Mouse (Mus musculus): Measurements from ENCODE around the gene Rasa1.

The Rasa1 gene

DNA sequence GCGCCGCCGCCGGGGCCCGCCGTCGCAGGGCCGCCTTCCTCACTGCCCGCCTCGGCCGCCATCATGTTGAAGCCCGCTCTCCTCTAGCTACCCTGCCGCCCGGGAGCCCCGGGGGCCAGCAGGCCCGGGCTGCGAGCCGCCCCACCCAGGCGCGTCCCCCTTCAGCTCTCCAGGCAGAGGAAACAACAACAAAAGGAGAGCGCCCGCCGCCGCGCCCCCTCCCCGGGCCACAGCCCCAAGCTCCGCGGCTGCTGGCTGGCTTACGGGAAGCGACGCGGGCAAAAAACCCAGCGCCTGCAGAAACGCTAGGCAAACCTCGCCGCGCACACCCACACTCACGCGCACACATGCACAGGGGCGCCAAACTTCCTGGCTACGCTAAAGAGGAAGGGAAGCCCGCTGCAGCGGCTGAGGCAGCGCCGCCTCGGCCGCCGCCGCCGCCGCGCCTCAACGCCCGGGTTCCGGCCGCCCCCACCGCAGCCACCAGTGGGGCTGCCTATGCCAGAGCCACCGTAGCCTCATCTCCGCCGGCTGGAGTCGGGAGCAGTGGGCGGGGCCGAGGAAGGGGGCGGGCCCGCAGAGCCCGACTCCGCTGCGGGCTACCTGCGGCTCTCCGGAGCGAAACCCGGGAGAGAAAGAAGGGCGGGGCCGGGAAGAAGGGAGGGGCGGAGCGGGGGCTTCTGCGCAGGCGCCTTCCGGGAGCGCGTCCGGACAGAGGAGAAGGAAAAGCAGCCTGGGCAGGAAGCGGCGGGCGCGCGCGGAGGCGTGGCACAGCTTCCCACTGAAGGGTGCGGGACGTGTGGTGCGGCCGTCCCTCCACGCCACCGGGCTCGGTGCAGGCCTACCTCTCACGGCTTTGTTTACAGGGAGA lies at the start of gene Rasa1:
Gene Rasa1 (minus strand): TSS at position 288 of the 871 bp plus-strand sequence.
- no peak for DNase-seq (ENCODE audit: extremely low spot score, low read depth, low spot score)

DNA sequence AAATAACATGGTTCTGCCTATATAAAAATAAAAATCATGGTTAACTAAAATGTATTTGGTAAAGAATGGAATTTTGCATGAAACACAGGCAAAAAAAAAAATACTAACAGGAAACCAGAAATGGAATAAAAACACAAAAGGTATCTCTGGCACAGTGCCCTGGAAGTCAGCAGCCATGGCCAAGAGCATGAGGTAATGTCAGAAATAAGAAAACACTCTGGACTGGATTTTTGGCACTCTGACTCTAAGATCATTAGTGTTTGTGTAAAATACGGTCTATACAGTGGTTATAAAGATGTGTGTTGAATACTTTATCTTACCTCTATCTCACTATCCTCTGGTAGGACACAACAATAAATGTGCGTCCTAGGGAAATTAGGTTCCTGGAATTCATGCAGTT lies 22.6 kb upstream of the Rasa1 start:
- no peak for DNase-seq (ENCODE audit: extremely low spot score, low read depth, low spot score)

DNA sequence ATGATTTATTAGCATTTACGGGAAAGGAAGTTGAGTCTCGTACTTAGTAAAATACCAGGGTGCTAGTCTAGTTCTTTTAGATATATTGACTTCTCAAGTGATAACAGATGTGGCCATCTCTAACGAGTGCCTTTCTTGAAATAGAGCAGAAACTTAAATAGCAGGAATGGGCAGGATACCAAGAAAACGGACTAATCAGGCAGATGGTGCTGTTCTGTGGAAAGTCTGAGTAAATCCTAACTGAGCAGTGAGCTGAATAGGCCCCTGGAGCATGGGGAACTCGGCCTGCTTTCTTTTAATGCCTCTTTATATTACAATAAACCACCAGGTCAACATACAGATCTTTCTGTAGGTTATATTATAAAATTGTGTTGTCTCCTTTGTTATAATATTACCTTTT lies 22.0 kb upstream of the Rasa1 start:
- peak; percentile 26 for DNase-seq (ENCODE audit: extremely low spot score, low read depth, low spot score)

DNA sequence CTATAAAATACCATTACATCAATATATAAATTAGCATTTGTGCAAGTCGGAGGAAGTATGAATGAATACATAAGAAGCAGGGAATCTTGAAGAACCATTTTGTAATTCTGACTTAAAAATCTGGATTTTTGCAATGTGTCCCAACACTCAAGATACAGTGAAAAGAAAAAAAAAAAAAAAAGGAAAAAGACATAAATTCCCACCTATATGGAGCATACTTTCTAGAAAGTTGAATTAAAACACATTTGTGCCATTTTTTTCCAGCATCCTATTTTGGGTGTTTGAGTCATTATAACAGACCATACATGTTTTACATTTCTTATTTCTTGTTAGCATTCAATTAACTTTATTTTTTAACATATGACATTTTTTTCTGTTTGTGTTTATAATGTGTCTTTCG lies 21.6 kb upstream of the Rasa1 start:
- no peak for DNase-seq (ENCODE audit: extremely low spot score, low read depth, low spot score)

DNA sequence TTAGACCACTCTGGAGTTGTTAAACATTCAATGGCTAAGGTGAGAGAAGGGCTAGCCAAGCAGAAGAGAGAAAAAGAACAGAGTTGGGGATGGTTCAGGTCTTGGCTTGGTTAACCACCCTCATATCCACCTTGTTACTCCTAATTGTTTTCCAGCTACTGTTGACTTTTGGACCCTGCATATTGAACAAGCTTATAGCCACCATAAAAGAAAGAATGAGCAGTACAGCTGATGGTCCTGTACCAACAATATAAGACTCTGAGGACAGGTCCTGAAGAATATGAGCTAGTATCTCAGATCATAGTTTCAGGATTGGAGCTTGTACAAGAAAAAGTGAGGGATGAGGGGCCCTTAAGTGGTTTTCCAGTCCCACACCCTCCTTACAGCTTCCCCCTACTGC lies 17.1 kb upstream of the Rasa1 start:
- no peak for DNase-seq (ENCODE audit: extremely low spot score, low read depth, low spot score)

DNA sequence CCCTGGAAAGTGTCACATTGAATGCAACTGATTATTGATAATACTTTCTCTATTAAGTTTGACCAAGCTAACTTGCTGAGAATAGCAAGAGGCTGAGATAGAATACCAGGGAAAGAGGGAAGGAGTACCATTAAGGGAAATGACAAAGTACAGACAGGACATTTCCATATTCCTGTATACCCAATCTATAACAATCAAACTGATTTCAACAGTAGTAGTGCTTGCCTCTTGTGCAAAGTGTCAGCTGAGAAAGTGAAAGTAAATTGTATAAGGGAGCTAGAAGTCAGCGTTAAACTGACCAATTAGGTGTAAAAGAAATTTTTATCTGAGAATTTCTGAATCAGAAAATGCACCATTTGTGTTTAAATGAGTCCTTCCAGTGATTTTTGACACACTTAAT lies 1.7 kb upstream of the Rasa1 start:
- DNase-seq (ENCODE audit: extremely low spot score, low read depth, low spot score) = no peak

DNA sequence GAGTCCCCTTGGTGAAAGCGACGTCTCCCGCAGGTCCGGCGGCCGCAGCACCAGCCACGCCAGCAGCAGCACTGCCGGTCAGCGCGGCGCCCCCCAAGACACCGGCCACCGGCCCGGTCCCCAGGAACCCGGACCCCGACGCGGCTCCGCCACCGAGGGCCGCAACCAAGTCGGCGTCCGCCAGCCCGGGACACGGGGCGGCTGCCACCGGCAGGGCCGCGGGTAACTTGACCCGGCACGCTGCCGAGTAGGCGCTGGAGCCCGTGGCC lies 422 bp downstream of the Rasa1 start:
- no peak for DNase-seq (ENCODE audit: extremely low spot score, low read depth, low spot score)

DNA sequence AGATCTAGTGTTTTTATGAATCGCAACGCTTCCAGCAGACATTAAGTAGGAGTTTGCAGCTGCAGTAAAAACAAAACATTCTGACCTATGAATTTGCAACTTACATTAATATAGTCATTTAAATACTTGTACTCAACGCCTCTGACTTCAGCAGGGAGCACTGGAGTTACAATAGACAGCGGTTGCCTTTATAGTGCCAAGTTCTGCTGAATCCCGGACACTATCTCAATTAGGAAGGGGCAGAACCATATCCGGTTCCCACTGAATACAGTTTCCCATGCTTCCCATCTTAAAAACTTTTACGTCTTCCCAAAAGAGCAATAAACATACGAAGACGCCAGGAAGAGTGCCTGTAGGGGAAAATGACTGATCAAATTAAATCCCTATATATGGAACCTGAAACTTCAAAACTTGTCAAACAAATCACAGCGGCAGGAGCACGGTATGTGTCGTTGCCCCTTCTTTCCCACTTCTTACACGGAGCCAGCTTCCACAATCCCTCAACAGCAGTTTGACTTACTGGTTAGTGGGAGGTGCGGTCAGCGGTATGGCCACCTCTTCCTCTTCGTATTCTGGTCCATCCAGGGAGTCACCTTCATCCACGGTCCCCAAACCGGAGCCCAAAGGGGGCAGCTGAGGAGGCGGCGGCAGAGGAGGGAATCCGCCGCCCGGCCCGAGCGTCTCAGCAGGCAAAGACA lies 905 bp downstream of the Rasa1 start:
- no peak for DNase-seq (ENCODE audit: extremely low spot score, low read depth, low spot score)

DNA sequence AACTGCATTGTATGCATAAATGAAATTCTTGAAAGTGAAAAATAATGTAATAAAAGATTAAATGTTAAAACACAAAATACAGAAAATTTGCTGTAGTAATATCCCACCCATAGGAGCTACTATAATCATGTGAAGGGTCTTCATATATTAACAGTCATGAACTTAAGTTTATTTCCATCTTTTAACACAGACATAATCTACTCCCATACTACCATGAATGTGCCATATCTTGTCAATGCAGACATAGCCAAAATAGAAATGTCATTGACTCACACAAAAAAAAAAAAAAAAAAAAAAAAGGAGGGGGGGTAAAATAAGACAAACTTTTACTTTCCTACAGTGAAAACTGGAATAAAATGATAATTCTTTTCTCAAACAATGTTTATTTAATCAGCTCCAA lies 6.3 kb downstream of the Rasa1 start:
- no peak for DNase-seq (ENCODE audit: extremely low spot score, low read depth, low spot score)

DNA sequence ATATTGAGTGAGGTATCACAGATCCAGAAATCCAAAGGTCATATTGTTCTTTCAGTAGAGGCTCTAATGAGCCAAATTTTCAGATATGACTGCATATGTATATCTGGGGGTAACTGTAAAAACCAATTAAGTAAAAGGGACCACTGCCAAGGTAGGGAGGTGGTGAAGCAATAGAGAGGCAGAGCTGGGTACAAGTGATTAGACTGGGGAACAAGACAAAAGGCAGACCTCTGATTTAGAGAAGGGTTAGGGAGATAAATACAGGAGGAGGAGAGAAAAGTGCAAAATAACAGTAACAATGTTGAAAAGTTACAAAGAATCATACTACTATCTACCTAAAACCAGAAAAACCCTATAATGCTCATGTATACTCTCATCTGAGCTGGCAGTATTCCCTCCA lies 10.0 kb downstream of the Rasa1 start:
- DNase-seq (ENCODE audit: extremely low spot score, low read depth, low spot score) = no peak

DNA sequence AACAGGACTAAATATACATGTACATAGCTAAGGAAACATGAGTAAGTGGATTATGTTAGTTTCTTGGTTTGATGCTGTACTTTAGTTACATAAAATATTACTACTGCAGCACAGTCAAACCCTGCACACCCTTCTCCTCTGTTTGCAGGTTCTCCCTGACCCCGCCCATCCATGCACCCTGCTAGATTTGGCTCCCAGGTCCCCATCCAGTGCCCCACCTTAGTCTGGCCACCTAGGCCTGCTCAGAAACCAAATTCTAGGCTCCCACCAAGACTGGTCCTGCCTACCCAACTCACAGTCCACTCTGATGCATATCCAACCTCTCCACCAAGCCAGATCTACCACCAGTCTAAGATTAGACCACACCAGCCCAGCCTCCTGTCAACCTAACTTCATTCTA lies 14.4 kb downstream of the Rasa1 start:
- DNase-seq (ENCODE audit: extremely low spot score, low read depth, low spot score) = no peak

DNA sequence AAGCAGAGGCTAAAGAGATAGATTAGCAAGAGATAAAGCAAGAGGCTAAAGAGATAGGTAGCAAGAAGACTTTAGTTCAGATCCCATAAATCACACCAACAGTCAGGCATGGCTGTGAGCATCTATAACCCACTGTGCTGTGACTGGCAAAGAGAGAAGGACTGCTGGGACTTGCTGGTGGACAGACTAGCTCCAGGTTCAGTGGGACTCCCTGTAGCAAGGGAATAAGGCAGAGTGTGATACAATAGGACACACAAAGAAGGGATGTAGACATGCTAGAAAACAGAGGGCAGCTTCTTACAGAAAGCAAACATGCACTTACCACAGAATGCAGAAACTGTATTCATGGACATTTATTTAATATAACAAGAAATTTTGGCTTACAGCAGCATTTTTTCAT lies 15.1 kb downstream of the Rasa1 start:
- no peak for DNase-seq (ENCODE audit: extremely low spot score, low read depth, low spot score)

DNA sequence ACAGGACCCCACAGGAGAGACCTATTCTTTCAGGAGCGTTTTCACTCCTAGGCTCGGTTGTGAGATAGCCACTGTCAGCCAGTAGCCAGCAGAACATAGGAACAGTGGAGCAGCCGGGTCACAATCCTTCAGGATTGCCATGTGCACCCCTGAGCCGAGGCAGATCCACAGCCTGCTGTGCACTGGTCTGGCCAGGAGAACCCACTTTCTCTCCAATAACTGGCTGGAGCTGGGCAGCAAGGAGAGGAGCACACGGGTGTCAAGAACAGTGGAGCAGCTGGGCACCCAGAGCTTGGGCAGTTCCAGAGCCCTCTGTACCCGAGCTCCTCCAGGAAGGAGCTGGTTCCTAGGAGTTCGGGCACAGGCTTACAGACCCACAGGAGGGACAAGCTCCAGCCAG lies 50.2 kb downstream of the Rasa1 start:
- no peak for DNase-seq (ENCODE audit: extremely low spot score, low read depth, low spot score)

DNA sequence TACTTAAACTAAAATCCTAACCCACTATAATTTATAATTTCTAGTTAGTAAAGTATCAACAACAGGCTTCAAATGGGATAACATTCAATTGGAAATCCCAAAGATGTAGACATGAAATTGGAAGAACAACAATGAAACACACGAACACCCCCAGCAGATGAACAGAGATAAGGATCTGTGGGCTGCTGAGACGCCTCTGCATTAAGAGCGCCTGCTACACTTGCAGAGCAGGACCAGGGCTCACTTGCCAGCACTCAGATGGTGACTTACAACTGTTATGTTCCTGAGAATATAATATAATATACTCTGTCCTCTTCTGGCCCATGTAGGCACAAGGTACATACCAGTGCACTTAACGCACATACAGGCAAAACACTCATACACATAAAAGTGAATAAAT lies 70.3 kb downstream of the Rasa1 start:
- no peak for DNase-seq (ENCODE audit: extremely low spot score, low read depth, low spot score)

DNA sequence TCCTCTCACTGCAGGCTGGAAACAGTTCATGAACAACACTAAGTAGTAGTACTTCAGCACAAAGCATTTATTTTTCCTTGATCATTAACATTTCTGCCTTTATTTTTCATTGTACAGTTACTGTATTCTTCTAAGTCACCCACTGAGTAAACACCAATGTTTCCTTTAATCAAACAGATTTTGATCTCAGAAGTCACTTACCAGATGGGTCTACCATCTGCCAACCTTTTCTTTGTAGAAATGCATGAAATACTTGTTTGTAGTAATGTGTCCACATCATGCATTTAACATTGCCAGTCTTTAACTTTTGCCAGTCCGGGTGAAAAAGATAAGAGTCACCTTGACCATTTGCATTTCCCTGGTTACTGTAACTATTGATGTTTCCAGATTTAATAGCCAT lies 78.6 kb downstream of the Rasa1 start:
- DNase-seq (ENCODE audit: extremely low spot score, low read depth, low spot score) = no peak

DNA sequence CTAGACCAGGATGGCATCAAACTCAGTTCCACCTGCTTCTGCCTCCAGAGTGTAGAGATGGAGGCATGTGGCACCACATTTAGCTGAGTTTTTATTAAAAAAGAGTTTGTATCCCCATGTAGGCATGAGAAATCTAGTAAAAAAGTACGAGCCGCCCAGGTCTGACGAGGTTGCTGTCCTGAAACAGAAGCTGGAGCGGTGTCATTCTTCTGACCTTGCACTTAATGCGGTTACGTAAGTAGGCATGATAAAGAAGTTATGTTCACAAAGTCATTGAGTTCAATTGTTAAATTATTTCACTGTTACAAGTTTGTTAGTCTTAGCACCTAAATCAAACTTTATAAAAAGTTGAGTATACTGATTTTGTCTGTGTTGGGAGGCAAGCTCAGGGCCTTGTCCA lies 80.3 kb downstream of the Rasa1 start:
- no peak for DNase-seq (ENCODE audit: extremely low spot score, low read depth, low spot score)

DNA sequence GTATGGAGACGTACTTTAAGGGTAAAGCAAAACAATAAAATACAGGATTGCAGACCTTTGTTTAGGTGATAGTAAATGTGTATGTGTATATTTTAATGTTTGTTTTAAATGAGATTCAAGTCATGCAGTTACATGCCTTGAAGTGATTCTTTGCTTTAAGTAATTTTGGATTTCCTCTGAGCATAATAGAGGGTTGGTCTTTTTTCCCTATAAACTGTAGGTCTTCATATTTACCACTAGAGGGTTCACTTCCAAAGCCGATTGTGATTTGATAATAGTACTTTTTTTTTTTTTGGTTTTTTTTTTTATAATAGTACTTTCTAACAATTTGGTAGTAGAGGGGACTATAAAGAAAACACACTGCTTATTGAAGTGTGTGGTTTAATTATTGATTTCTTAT lies 81.4 kb downstream of the Rasa1 start:
- no peak for DNase-seq (ENCODE audit: extremely low spot score, low read depth, low spot score)

DNA sequence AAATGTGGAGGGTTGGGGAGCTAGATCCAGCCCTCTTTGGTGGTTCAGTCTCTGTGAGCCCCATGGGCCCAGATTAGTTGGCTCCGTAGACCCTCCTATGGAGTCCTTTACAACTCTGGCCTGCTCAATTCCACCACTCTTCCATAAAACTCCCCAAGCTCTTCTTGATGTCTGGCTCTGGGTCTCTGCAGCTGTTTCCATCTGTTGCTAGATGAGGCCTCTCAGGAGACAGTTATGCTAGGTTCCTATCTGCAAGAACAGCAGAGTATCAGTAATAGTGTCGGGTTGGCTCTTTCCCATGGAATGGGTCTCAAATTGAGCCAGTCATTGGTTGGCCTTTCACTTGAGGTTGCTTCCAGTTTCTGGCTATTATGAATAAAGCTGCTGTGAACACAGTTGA lies 97.7 kb downstream of the Rasa1 start:
- no peak for DNase-seq (ENCODE audit: extremely low spot score, low read depth, low spot score)

DNA sequence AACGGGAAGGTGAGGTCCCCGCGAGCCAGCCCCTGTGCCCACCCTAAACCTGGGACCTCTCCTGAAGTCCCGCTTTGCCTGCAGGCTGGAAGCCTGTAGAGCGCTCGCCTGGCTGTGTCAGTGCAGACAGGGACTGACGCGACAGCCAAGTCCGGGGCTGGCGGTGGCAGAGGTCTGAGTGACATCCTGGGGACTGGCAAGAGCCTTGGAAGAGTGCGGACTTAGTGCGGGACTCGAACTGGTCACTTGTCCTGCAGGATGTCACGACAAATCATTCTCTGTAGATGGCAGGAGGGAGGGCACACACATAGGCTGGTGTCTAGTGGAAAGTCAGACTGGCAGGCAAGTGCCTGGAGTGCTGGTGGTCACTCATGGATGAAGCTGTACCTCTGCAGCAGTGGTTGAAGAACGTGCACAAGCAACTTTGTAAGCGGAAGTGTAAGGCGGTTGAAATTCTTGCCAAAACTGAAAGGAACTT lies 99.2 kb downstream of the Rasa1 start:
- DNase-seq (ENCODE audit: extremely low spot score, low read depth, low spot score) = no peak

DNA sequence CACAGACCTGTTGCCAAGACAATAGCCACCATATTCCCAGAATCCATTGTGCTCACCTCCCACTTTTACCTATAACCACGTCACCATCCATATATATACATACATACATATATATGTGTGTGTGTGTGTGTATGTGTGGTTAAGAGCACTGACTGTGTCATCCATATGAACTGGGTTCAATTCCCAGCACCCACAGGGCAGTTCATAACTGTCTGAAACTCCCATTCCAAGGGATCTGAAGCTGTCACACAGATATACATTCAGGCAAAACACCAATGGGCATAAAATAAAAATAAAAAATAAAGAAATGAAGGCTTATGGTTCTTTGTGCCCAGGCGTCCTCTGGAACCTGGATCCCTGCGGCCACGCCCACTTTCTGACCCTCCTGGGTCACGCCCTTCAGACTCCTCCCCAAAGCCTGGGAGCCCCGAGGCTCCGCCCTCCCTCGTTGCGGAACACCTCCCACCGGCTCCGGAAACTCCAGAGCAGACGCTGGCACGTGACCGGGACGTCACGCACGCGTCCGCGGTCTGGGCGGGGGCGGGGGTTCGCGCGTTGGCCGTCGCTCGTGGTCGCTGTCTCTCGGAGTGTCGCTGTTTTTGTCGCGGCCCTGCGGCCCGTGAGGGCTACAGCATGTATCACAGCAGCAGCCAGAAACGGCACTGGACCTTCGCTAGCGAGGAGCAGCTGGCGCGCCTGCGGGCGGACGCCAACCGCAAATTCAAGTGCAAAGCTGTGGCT lies 99.9 kb downstream of the Rasa1 start, which contains the start of gene Ccnh:
Gene Ccnh (plus strand): TSS at position 506 of the 741 bp plus-strand sequence.
- DNase-seq (ENCODE audit: extremely low spot score, low read depth, low spot score) = peak; percentile 42
